Mouse (Mus musculus) stomach, postnatal 0 days (tissue): Measurements from ENCODE around the gene Col11a2. TPM values are rescaled to one million over a fixed set of nuclear protein-coding genes. Genes with fewer than 3 reads are reported as not detected.
A peak's percentile ranks its signal among the peaks of the same experiment; 100 is the strongest.

ENCODE experiments used
- ATAC-seq: fragments of 200-750 bp; cut with Nextera tagmentation; 2 replicates; pipeline ENCODE4 v1.8.0; 2017; ENCODE audit not compliant: low FRiP score, low TSS enrichment
- DNase-seq: peaks from one replicate; pipeline ENCODE4 v3.0.0-alpha.2; 2016; ENCODE audit warnings: low spot score
- H3K27ac ChIP-seq: fragments of 300-500 bp; sonication (generic); replicated peaks from 2 replicates; pipeline ENCODE4 v1.5.1; 2014; ENCODE audit warnings: mild to moderate bottlenecking, control low read depth
- H3K27me3 ChIP-seq: fragments of 300-500 bp; sonication (generic); 2 replicates; pipeline ENCODE4 v1.6.1; 2014; ENCODE audit warnings: low read length; ENCODE audit not compliant: control insufficient read depth, insufficient read depth
- H3K36me3 ChIP-seq: fragments of 300-500 bp; sonication (generic); 2 replicates; pipeline ENCODE4 v1.6.1; 2014; ENCODE audit warnings: low read length, mixed read lengths; ENCODE audit not compliant: control insufficient read depth, insufficient read depth
- H3K4me1 ChIP-seq: fragments of 300-500 bp; sonication (generic); replicated peaks from 2 replicates; pipeline ENCODE4 v1.6.1; 2014; ENCODE audit warnings: antibody characterized with exemption; ENCODE audit not compliant: control insufficient read depth, insufficient read depth
- H3K4me2 ChIP-seq: fragments of 300-500 bp; sonication (generic); replicated peaks from 2 replicates; pipeline ENCODE4 v1.6.1; 2014; ENCODE audit warnings: low read depth, mild to moderate bottlenecking, control low read depth, moderate library complexity
- H3K4me3 ChIP-seq: fragments of 300-500 bp; sonication (generic); 2 replicates; pipeline ENCODE4 v1.5.1; 2014; ENCODE audit warnings: low read depth, low read length, control low read depth
- H3K9ac ChIP-seq: fragments of 300-500 bp; sonication (generic); 2 replicates; pipeline ENCODE4 v1.6.1; 2014; ENCODE audit warnings: mild to moderate bottlenecking, low read length, control low read depth, mixed read lengths
- H3K9me3 ChIP-seq: fragments of 300-500 bp; sonication (generic); 2 replicates; pipeline ENCODE4 v1.6.1; 2016; ENCODE audit warnings: low read length; ENCODE audit not compliant: control insufficient read depth
- CTCF ChIP-seq: IDR thresholded peaks from 2 replicates; pipeline ENCODE4 v1.5.1; 2016; ENCODE audit warnings: antibody characterized with exemption, low read depth, mild to moderate bottlenecking, moderate library complexity
- EP300 ChIP-seq: optimal IDR thresholded peaks from 2 replicates; pipeline ENCODE3; 2016; ENCODE audit warnings: antibody characterized with exemption
- WGBS: fragments of 180-500 bp; shearing (Covaris S2); extraction: QIAGEN DNeasy Blood & Tissue Kit; methylation state at CpG from one replicate; pipeline ENCODE4 v1.1.7; 2014; 5-methylcytosine and 5-hydroxymethylcytosine counted together
- polyA plus RNA-seq: library from polyadenylated mRNA; unstranded; fragments of >200 nt; fragmentation: Nextera tagmentation; extraction: Ambion mirVana; gene quantifications from 2 replicates; pipeline ENCODE4 v1.2.1, GENCODE M21; 2015

The Col11a2 gene
- polyA plus RNA-seq, 1 experiment from 2014 or later = 0.18 TPM

- peaks cover 25% of the 10 kb centered on the region for H3K36me3 ChIP-seq
Observed at GRCm38 (mm10) chr17:34032174-34032632, 7.0 kb upstream of the Col11a2 start.

GRCm38 (mm10) chr17:34032806-34033205 lies 6.4 kb upstream of the Col11a2 start:
- H3K4me3 ChIP-seq = peak overlapping the region; percentile 86
- peaks cover 31% of the 10 kb centered on the region for H3K36me3 ChIP-seq
- 43% methylated on average over 9 of the region's 9 CpGs for WGBS
- H3K4me2 ChIP-seq = peak overlapping the region; percentile 93
- H3K9me3 ChIP-seq = no peaks in the 10 kb centered on the region
- H3K9ac ChIP-seq = peak overlapping the region; percentile 96
- TF ChIP-seq CTCF = no peak
- DNase-seq = no peak
- peaks cover 3% of the 10 kb centered on the region for H3K4me1 ChIP-seq
- H3K27ac ChIP-seq = peak overlapping the region; percentile 98
- ATAC-seq = no peak
- H3K27me3 ChIP-seq = no peaks in the 10 kb centered on the region

More at GRCm38 (mm10) chr17:34032174-34032632, 7.0 kb upstream of the Col11a2 start:
- no peaks in the 10 kb centered on the region for H3K9me3 ChIP-seq
- DNase-seq (no peak), ATAC-seq (peak; percentile 11; the same call in 1 of the 2 replicates)
- no peaks in the 10 kb centered on the region for H3K27me3 ChIP-seq
- no peak for TF ChIP-seq CTCF
- TF ChIP-seq EP300 = no peak
- peak overlapping the region; percentile 96 for H3K9ac ChIP-seq
- peak overlapping the region; percentile 93 for H3K4me2 ChIP-seq
- peak overlapping the region; percentile 98 for H3K27ac ChIP-seq
- 1% methylated on average over 37 of the region's 48 CpGs for WGBS
- peaks cover 5% of the 10 kb centered on the region for H3K4me1 ChIP-seq
- H3K4me3 ChIP-seq = peak overlapping the region; percentile 86

GRCm38 (mm10) chr17:34033441-34033840 lies 5.8 kb upstream of the Col11a2 start:
- Histone ChIP-seq H3K9me3 (no peaks in the 10 kb centered on the region), H3K27ac (no peak overlapping the region; the same call in 1 of the 2 replicates), H3K9ac (no peak overlapping the region), H3K27me3 (no peaks in the 10 kb centered on the region), H3K36me3 (peaks cover 32% of the 10 kb centered on the region), H3K4me2 (no peak overlapping the region), H3K4me1 (peaks cover 3% of the 10 kb centered on the region), H3K4me3 (no peak overlapping the region)
- ATAC-seq = no peak
- no peak for TF ChIP-seq CTCF
- WGBS = 91% methylated on average over 9 of the region's 9 CpGs
- no peak for DNase-seq

GRCm38 (mm10) chr17:34034064-34034463 lies 5.2 kb upstream of the Col11a2 start:
- no peak overlapping the region for H3K4me3 ChIP-seq
- no peak overlapping the region for H3K9ac ChIP-seq
- no peaks in the 10 kb centered on the region for H3K9me3 ChIP-seq
- H3K4me2 ChIP-seq = no peak overlapping the region
- H3K36me3 ChIP-seq = peaks cover 26% of the 10 kb centered on the region
- no peaks in the 10 kb centered on the region for H3K27me3 ChIP-seq
- ATAC-seq (no peak), DNase-seq (peak; percentile 71)
- peaks cover 4% of the 10 kb centered on the region for H3K4me1 ChIP-seq
- TF ChIP-seq EP300 (no peak), CTCF (peak; percentile 79)
- no peak overlapping the region for H3K27ac ChIP-seq
- 80% methylated on average over 10 of the region's 10 CpGs for WGBS

GRCm38 (mm10) chr17:34035517-34035916 lies 3.7 kb upstream of the Col11a2 start:
- TF ChIP-seq EP300 = no peak
- TF ChIP-seq CTCF = no peak
- H3K27me3 ChIP-seq = no peaks in the 10 kb centered on the region
- peaks cover 2% of the 10 kb centered on the region; the same call in 1 of the 2 replicates for H3K4me1 ChIP-seq
- H3K4me2 ChIP-seq = no peak overlapping the region
- H3K9me3 ChIP-seq = no peaks in the 10 kb centered on the region
- ATAC-seq (no peak), DNase-seq (no peak)
- no peak overlapping the region for H3K4me3 ChIP-seq
- H3K9ac ChIP-seq = no peak overlapping the region
- 87% methylated on average over 9 of the region's 9 CpGs for WGBS
- peaks cover 17% of the 10 kb centered on the region for H3K36me3 ChIP-seq
- no peak overlapping the region for H3K27ac ChIP-seq

GRCm38 (mm10) chr17:34036647-34037046 lies 2.6 kb upstream of the Col11a2 start:
- Histone ChIP-seq H3K27me3 (no peaks in the 10 kb centered on the region), H3K36me3 (peaks cover 17% of the 10 kb centered on the region), H3K9me3 (no peaks in the 10 kb centered on the region), H3K4me1 (peaks cover 2% of the 10 kb centered on the region; the same call in 1 of the 2 replicates), H3K9ac (no peak overlapping the region), H3K27ac (no peak overlapping the region), H3K4me3 (no peak overlapping the region), H3K4me2 (no peak overlapping the region)
- DNase-seq = no peak
- ATAC-seq = no peak
- 80% methylated on average over 10 of the region's 10 CpGs for WGBS
- no peak for TF ChIP-seq EP300
